Mouse (Mus musculus): ENCODE data around the gene Olfr777. TPM values are rescaled to one million over a fixed set of nuclear protein-coding genes. Genes with fewer than 3 reads are reported as not detected.
"Not testable (repeated sequence)": the region's sequence is repeated elsewhere in the genome, so short reads cannot be mapped to it uniquely, and the experiment has no call there.

The Olfr777 gene
- total RNA-seq (2021): not detected
- long read RNA-seq: 0 reads

DNA sequence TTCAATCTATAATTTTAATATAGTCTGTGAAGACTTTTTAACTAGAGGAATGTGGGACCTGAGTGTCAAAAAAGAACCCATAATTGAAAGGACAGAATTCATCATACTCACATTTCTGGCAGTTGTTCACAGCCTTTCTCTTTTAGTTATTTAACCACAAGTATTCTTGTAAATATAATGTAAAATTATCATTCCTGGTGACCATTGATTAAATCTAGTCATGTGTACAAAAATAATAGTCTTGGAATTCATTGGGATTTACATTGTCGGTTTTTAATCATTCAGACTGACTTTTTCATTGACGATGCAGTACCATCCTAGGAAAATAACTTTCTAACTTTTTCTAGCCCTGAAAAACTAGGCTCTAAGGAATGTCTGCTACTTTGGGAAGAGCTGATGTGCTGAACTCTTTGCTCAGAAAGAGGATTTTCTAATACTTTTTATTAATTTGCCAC lies at the start of gene Olfr777:
TSS of gene Olfr777 (minus strand) at position 405 of the 455 bp plus-strand sequence.
- no peak for DNase-seq (ENCODE audit: low spot score in 2 of 2)

DNA sequence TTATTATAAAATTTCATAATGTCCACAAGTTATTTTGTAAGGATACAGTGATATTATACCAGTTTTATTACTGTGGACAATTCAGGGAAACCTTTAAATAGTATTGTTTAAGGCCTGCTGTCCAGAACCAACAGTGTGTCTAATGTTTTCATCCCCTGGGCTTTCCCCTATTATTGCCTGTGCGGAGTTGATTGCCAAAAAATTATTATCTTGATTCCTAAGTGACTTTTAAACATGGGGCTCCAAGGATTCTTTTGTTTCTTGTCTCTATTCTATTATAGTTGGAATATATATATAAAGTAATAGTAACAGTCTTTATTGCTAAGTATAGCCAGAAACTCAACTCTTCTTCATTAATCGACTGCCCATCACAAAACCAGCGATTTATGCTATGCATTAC lies 46.5 kb upstream of the Olfr777 start, which contains the start of gene Olfr780:
TSS of gene Olfr780 (plus strand) at position 301 of the 400 bp plus-strand sequence.
- DNase-seq (ENCODE audit: low spot score in 2 of 2): no peak

- not testable (repeated sequence) for DNase-seq (ENCODE audit: low spot score in 2 of 2)
Measured at GRCm38 (mm10) chr10:129313521-129313920, 42.2 kb upstream of the Olfr777 start.

DNA sequence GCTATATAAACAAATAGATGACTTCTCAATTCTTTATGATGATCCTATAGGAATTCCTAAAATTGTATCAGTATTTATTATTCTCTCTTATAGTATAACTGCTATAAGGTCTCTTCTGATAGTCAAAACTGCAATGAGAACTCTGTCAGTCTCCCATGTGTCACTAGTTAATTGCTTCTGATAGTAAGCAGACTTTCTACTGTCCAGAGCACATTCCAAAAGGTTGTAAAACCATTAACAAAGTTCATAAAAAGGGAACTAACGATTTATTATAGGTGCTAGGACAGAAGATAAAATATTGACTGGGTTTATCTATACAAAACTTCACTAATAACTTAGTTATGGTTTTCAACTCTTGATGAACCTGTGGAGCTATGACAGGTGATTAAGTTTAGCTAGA lies 41.7 kb upstream of the Olfr777 start:
- DNase-seq (ENCODE audit: low spot score in 2 of 2): not testable (repeated sequence)

GRCm38 (mm10) chr10:129258827-129259226 lies 12.5 kb downstream of the Olfr777 start, which contains the start of gene Olfr776:
Olfr776 (plus strand) TSS chr10:129259127.
- no peak for DNase-seq (ENCODE audit: low spot score in 2 of 2)

- DNase-seq (ENCODE audit: low spot score in 2 of 2): no peak
Measured at GRCm38 (mm10) chr10:129248112-129248511, 23.2 kb downstream of the Olfr777 start, which contains the start of gene Olfr775. Olfr775 (plus strand) TSS chr10:129248412.

- DNase-seq (ENCODE audit: low spot score in 2 of 2): no peak
Measured at GRCm38 (mm10) chr10:129235904-129236303, 35.4 kb downstream of the Olfr777 start, which contains the start of gene Olfr774. Olfr774 (plus strand) TSS chr10:129236204.

DNA sequence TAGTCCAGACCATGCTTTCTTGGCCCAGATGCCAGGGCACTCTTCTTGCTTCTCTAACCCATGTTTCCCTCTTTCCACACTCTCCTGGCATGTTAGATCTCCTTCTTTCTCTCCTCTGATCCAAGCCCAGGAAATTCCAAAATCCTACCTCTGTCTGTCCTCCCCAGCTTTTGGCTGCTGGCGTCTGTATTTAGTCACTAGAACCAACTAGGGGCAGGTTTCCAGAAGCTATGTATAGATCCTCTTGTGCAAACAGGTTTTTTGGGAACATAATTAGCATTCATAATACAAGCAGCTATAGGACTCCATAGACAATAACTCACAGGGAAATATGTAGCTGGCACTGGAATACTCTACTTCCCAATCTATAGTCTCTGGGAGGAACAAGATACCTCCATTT lies 40.5 kb downstream of the Olfr777 start:
- DNase-seq (ENCODE audit: low spot score in 2 of 2): no peak

Other genes with a start within 250 kb of the Olfr777 start
- gene Olfr764-ps1, start 231.6 kb downstream of the Olfr777 start, total RNA-seq (2021): not detected
- not detected for gene Olfr765, start 221.5 kb downstream of the Olfr777 start, total RNA-seq (2021)
- not detected for gene Olfr766-ps1, start 202.5 kb downstream of the Olfr777 start, total RNA-seq (2021)
- not detected for gene Olfr767, start 188.6 kb downstream of the Olfr777 start, total RNA-seq (2021)
- not detected for gene Olfr768, start 172.1 kb downstream of the Olfr777 start, total RNA-seq (2021)
- not detected for gene Olfr769, start 153.6 kb downstream of the Olfr777 start, total RNA-seq (2021)
- gene Olfr770, start 132.5 kb downstream of the Olfr777 start, total RNA-seq (2021): not detected
- gene Olfr771, start 106.7 kb downstream of the Olfr777 start, total RNA-seq (2021): not detected
- not detected for gene Olfr772, start 93.6 kb downstream of the Olfr777 start, total RNA-seq (2021)
- not detected for gene Olfr773, start 84.1 kb downstream of the Olfr777 start, total RNA-seq (2021)
- not detected for gene Olfr774, start 35.3 kb downstream of the Olfr777 start, total RNA-seq (2021)
- not detected for gene Olfr775, start 23.1 kb downstream of the Olfr777 start, total RNA-seq (2021)
- not detected for gene Olfr776, start 12.4 kb downstream of the Olfr777 start, total RNA-seq (2021)
- not detected for gene Olfr780, start 46.6 kb upstream of the Olfr777 start, total RNA-seq (2021)
- not detected for gene Olfr781, start 57.4 kb upstream of the Olfr777 start, total RNA-seq (2021)
- gene Olfr782, start 77.4 kb upstream of the Olfr777 start, total RNA-seq (2021): not detected
- gene Olfr784, start 112.6 kb upstream of the Olfr777 start, total RNA-seq (2021): under 1 TPM; 0.10 to 0.22 TPM
- gene Olfr785, start 133.9 kb upstream of the Olfr777 start, total RNA-seq (2021): not detected
- gene Olfr786, start 155.8 kb upstream of the Olfr777 start, total RNA-seq (2021): not detected
- not detected for gene Olfr787, start 190.4 kb upstream of the Olfr777 start, total RNA-seq (2021)
- gene Olfr788, start 199.5 kb upstream of the Olfr777 start, total RNA-seq (2021): not detected
- gene Olfr789, start 213.3 kb upstream of the Olfr777 start, total RNA-seq (2021): not detected
- gene Olfr790, start 227.0 kb upstream of the Olfr777 start, total RNA-seq (2021): not detected

All from layer of hippocampus, adult 18-20 months (tissue).